Mouse (Mus musculus) CD4-positive, CD25-positive, alpha-beta regulatory T cell, adult 2 months (primary cell): Measurements from ENCODE around the gene Rbm28.
A peak's percentile ranks its signal among the peaks of the same experiment; 100 is the strongest.

Experiments used
- DNase-seq: peaks from one replicate; pipeline ENCODE4 v3.0.0-alpha.2; 2012; ENCODE audit warnings: low read depth, low spot score

The Rbm28 gene

DNA sequence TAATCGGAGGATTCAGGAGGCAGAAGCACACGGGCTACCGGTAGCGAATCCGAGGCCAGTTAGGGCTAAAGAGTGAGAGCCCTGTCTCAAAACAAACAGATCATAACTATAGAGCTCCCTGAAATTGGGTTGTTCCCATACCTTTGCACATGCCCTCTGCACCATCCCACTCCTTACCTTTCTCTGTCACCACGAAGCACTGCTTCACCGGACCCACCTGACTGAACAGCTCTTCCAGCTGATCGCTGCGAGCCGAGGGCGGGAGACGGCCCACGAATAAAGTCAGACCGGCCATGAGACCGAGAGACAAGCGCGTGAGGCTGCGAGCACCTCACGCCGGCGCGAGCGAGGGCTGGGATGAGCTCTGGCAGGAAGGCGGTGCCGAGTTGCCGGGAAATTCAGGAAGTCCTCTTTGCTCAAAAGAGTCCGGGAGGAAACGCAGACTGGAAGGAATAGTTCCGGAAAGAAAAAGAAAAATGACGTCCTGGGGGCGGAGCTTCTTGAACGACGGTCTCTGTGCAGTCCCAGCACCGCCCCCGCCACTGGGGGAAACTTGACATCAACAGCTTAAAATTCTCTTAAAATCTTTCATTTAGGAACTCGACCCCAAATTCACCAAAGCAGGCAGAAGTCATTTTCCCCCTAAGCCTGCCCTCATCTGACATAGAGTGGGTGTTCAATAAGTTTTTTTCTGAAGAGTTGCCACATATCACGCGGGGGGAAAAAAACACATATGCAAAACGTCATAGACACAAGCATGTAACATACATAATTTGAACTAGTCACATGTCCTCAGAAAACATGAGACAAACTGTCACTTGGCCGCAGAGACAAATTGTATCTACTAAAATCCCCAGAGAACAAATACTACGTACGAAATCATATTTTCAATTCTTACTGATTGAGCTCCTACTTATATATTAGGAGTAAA is at the start of gene Rbm28:
Rbm28 (minus strand) TSS at position 693 of the 931 bp plus-strand sequence.
- peak; percentile 93 for DNase-seq

DNA sequence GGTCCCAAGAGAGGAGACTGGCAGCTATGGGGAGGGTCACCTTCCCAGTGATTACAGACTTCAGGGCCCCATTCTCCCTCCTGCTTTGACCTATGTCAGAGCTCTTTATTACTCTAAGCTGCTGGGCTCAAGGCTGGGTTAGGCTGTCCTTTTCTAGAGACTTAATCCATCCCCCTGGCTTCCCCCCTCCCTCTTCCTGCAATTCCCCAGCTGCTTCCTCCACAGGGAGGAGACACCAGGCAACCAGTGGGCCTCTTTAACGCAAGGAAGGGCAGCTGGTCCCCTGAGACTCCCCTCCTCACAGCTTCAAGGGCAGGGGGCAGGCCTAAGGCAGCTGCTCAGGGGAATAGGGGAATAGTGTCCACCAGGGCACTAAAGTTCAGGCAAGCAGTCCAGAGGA is 49.4 kb upstream of the Rbm28 start:
- DNase-seq: peak; percentile 4

DNA sequence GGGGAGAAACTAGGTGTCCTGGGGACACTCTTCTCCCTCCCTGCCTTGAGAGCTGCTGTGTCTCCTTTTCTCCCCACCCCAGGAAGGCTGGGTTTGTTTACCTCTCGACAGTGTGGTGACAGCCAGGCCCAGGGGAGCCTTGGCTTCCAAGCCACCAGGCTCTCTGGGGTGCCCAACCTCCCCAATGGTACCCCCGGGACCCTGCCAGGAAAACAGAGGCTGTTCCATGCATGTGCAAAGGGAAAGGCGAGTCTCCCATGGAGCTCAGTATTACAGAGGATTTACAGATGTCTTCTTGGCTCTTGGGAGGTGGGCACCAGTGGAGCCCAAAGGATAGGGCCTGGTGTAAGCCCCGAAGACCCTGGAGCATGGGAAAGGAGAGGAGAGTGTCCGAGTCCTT is 48.6 kb upstream of the Rbm28 start:
- no peak for DNase-seq

DNA sequence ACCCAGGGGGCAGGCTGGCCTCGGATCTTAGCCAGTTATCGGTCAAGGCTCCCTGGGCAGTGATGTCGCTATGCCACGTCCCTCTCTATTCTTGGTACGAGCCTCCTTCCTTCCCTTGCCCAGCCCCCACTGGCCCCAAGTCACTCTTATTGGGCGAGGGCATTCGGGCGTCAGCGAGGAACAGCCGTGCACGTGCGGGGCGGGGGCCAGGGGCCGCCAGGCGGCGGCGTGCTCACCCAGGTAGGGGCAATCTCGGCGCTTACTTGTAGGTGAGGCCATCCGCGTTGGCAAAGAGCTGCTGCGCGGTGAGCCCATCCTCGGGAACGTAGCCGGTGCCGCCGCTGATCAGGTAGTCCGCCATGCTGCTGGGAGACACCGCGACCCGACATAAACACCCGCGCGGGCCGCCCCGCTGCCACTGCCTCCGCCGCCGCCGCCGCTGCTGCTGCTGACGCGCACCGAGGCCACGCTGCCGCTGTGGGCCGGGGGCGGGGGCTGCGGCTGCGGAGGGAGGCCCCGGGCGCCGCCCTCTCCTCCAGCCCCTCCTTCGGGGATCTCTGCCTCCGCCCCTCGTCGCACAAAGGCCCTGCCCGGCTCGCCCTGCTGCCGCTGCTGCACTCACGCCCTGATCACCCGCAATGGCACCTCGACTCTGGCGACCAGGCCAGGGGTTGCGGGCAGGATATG is 47.1 kb upstream of the Rbm28 start:
- peak; percentile 95 for DNase-seq

DNA sequence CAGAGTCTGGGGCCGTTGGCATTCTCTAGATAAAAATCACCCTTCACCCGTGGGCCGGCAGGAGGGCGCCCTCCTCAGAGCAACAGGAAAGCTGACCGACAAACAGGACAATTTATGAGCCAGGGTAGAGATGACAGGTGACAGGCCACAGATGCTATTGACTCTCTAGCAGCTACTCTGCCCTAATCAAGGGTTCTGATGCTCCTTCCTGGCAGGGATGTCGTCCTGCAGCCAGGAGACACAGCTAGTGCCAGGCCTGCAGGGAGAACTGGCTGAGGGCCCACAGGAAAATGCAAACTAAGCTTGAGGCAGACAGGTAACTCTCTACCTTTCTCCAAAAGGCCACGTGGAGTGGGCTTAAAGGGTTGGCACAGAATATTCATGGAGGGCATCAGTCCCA is 46.3 kb upstream of the Rbm28 start:
- DNase-seq: peak; percentile 29

DNA sequence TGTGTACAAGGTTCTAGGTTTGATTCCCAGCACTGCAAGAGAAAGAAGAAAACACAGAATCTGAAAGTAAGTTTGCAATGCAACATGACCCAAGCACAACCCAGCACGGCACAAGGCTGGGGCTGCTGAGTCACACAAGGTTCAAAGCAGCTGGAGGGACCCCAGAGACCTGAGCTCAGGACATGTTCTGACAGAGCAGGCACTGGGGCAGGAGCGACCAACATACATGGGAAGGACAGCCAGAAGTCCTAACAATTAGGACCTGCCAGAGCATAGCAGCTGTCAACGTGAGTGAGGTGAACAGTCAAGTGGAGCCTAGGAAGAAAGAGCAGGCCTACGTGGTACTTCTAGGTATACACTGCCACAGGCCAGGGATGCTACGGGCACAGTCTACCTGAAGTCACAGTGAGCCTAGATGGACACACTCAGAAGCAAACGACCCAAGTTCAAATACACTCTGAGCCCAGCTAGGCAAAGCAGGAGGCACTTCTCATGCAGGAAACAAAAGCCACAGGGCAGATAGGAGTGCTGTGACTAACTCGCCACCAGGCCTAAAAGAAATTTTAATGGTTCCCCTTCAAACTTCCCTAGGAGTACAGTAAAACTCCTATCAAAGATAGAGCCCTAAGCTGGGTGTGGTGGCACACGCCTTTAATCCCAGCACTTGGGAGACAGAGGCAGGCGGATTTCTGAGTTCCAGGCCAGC is 45.6 kb upstream of the Rbm28 start:
- peak; percentile 22 for DNase-seq

DNA sequence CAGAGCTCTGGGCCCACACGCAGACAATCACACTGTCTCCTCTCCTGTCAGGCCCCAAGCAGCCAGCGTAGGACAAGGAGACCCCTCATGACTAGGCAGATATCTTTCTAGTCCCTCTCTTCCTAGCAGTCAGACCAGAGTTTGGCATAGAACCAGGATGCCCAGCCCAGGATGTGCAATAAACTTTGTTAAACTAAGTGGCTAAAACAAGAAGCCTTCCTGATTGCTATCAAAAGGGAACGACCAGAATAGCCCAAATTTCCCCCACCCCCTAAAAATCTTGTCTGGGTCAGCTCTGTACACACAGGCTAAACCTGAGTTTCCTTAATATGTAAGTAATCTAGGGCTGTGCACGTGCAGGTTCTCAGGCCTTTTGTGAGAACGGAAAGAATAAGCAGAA is 43.4 kb upstream of the Rbm28 start:
- no peak for DNase-seq

DNA sequence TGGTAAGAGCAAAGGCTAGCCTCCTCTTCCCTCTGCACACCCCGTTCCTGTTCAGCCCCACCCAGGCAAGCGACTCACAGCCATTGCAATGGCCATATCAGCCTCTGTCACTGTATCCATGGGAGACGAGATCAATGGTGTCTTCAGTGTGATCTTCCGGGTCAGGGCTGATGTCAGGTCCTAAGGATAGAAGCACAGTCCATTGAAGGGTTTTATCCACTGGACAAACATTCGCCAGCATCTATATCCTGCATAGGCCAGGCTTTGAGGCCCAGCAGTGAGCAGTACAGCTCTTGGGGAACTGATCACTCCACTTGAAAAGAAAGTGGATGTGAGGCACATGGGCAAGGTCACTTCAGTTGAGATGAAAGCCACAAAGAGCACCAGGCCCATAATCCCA is 42.2 kb upstream of the Rbm28 start:
- DNase-seq: no peak

DNA sequence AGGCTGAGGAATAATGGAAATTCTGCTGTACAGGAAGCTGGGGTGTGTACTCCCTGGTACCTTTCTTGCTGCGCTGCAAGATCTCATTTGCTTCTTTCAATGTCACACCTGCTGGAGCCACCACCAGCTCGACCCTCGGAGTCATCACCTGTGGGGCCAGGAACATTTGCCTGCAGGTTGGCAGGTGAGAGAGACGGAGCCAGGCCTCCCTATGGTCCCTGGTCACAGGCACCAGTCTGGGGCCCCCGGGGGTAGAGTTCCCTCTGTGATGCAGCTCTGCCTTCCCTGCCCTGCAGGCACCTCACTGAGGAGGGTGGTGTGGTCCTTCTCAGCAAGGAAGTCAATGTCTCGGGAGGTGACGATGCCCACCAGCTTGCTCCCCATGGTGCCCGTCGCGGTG is 41.2 kb upstream of the Rbm28 start:
- peak; percentile 2 for DNase-seq

DNA sequence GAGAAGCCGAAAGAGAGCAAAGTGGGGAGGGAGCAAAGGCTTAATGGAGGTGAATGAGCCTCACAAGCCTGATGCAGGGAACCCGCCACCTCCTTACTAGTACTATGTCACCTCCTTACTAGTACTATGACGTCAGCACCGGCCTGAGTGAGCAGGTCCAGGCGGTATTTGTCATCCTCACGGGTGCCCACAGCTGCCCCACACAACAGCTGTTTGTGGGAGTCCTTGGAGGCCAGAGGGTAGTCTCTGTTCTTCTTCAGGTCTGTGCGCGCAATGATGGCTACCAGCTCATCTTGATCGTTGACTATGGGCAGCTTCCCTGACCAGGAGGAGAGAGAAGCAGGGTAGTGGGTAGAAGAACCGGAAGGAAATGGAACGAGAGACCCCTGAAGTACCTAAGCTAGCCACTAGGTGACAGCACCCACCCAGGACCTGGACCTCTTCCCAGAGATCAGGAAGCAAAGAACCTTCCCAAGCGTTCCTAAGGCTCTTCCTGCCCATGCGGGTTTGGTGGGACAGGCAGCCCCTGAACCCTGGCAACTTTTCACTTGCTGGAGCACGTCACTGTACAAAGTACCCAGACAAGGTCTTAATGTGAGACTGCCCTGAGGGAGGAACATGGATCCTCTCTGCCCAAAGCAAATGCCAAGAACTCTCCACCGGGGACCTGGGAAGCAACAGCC is 40.3 kb upstream of the Rbm28 start:
- DNase-seq: peak; percentile 60

DNA sequence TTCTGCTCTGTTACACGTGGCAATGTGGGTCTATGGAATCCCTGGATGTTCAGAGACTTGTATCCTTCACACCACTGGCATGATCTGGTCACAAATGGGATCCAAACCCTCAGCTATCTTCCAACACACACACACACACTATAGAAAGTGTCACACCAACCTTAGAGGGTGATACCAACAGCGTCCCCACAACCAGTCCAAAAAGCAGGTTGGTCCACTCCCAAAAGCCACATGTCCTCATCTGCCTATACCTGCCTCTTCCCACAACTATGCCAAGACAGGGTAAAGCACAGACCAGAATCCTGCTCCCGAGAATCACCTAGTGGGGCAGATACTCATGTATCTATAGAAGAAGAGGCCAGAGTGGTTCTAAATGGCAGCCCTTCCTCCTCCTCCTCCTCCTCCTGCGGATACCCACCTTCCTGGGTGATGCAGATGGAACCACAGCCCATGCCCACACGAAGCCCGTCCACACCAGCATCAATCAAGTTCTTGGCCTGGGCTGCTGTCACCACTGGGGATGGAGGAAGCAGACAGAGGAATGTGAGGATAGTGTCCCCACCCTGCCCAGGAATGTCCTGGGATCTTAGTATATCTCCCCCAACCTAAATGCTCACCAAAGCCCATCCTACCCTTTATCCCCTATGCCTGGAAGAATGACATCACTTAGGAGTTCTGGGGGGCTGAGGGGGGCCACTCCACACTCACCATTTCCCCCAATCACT is 39.2 kb upstream of the Rbm28 start:
- DNase-seq: no peak

DNA sequence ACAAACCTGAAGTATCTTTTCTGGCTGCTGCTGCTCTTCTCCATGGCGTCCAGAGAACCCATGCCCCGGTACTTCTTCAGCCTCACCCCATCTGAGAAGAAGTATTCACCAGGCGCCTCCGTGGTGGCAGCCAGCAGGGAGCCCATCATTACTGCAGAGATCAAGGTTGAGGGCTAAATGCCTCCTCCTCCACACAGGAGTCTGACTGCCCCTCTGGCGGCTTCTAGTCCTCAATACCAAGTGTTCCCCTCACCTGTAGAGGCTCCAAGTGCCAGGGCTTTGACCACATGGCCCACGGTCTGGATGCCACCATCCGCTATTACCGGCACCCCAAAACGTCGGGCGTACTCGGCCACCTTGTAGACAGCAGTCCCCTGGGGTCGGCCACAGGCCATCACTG is 38.3 kb upstream of the Rbm28 start:
- no peak for DNase-seq

DNA sequence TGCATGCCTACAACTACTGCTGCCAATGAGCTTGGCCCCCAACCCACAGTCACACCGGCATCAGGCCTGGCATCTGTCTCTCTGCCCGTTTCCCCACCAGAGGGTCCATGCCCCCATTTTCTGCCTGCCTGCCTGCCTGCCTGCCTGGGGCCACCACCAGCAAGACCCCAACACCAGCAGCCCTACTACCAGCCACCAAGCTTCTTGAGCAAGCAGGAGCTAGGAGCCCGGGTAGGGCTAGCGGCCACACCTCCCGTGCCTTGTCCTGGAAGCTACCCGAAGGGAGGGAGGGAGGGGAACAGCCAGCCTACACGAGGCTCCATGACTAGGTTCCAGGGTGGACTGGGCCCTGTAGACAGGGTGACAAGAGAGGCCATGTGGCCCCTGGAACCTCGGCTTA is 37.2 kb upstream of the Rbm28 start:
- peak; percentile 3 for DNase-seq

DNA sequence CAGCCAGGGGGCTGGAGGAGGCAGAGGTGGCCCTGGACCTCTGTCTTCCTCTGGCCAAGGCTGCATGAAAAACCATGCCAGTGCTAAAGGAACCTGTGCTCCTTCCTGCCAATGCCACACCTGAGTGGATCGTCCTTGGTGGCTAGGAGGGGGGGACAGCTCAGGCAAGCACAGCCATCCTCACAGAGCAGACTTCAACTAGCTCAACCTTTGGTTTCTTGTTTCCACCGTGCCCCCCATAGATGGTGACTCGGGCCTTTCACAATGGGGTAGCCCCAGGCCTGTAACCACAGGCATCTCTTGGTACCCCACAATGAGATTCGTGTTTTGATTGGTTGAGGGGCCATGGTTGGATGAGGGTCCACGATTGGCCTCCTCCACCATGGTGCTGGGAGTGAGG is 36.5 kb upstream of the Rbm28 start:
- DNase-seq: no peak

DNA sequence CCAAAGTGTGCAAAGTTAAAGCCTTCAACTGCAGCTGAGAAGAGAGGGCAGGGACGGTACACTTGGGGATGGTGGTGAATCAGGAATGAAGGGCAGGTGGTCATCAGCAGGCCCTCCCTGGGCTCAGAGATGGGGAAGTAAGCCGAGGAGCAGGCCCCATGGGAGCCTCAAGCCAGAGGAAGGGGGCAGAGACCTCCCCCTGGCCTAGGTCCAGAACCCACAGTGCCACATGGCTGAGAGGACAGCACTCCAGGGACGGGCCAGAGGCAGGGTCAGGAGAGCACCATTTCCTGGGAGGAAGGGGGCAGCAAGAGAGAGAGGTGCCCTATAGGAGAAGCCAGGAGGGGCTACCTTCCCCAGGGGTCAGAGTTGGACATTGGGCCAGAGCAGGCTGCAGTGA is 35.7 kb upstream of the Rbm28 start:
- no peak for DNase-seq

DNA sequence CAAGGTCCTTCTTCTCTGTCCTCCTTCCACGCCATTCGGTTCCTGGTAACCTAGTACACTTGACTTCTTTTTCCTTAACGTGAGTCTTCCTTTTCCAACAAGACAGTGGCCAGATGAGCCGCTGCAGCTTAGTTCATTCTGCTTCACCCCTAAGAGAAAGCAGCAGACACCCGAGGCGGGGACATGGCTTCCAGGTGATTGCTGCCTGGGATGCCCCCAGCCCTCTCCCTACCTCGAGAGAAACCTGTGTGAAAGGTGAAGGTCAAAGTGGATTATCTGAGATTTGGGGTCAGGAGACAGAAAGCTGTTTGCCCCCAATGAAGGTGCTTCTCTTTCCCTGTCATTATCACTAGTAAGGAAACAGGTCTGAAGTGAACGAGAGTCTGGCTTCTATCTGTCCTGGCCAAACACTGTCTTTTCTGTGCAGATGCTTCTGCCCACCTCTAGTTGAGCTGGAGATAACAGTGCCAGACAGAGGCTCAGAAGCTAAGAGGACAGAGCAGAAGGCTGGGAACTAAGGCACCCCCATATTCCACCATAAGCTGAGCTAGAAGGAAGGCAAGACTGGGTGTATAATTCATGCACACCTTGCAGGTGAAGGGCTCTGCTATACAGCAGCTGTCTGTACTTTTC is 34.5 kb upstream of the Rbm28 start:
- no peak for DNase-seq

DNA sequence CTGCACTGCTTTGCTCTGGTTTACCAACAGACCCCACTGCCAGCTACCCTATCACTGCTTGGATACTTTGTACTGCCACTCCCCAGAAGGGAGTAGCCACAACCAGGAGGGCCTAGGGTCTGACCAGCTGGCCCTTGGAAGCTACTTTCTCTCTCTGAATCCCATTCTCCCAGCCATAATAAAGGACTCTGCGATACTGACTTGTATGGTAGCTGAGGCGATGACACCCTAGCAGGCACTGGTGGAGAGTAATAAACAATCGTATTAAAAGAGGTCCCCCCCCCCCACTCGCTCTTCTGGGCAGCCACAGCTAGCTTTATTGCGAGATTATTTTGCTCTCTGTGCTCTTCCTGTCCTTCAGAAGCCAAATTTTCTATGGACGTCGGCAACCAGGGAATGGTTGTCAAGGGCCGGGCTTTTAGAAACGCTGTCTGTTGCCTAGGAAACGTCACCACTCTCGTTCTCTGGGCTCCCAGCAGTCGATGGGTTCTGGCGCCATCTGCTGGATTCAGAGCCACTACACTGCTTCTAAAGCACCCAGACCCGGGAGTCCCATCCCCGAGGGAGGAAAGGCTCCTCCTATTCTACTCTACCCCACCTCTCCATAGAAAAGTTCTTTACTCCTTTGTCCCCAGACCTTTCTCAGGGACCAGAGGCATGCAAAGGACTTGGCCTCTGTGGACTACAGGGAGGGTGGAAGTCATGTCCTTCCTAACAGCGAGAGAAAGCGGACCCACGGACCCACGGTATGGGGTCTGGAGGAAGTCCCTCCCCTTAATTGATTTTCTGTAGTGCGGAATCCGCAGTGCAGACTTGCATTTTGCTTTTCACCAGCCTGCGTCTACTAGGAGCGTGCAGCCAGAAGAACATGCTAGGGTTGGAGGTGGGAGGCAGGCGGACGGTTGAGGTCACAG is 33.8 kb upstream of the Rbm28 start:
- DNase-seq: peak; percentile 92

DNA sequence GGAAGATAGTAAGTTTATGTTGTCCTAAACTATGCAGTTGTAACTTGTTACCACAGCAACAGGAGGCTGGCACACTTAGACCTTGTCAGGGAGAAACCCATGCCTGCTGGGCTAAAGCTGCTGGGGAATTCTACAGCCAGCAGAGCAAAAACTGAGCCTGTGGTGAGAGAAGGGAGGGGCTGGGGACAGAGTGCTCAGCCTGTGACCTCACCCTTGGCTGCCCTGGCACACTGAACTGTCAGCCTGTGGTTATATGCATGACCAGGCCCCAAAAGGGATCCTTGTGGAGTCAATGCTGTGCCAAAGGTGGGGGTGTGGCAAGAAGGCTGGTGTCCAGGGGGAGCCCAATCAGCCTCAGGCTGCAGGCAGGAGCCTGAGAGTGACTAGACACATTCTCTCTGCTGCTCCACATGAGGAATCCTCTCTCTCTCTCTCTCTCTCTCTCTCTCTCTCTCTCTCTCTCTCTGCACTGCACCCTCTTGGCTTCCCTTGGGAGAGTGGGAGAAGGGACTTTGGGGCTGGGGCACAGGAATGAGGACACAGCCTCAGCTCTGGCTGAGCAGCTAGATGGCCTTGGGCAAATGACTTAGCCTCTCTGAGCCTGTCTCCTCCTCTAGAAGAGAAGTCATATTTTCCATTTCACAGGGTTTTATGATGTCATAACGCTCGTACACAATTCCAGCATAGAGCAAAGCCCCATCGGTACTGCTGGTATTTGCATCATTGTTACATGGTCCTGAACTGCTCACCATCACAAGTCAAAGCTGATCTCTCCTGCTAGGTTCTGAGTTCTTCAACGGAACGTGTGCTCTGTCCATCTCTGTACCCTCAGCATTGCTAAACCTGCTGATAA is 31.3 kb upstream of the Rbm28 start:
- DNase-seq: no peak

DNA sequence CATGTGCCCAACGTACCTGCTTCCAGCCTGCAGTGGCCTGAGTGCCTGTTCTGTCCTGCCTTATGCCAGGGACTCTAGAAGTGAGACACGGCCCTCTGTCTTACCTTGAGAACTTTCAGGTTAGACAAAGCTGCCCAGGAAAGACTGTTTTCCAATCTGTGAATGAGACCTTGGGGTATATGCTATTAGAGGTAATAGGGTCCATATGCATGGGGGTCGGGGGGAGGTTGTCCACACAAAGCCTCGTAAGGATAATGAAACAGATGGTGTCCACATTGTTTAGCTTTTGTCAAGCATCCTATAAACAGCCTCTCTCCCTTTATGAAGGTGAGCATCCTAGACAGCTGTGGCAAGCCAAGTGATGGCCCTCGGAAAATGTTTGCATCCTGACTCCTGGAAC is 30.3 kb upstream of the Rbm28 start:
- no peak for DNase-seq
